Mouse (Mus musculus): ENCODE data around the gene Lrr1.

DNA sequence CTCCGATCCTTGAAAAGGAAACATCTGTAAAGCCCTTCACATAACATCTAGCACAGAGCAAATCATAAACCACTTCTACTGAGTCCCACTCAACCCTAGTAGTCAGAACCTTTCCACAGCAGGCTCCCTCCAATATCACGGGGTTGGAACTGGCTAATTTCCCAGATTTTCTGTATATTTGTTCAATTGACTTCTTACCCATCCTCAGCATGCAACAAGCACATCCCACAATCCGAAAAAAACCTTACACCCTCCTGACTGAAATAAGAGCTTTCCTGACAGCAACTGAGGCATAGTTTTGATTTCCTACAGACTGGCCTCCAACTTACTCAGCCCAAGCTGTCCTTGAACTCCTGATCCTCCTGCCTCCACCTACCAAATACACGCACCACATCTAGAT lies 12.2 kb upstream of the Lrr1 start:
- no peak for TF ChIP-seq POLR2A (IDR thresholded peaks at IDR 0.05; ENCODE audit: borderline replicate concordance, insufficient read depth, low read length)
- no peak for TF ChIP-seq CTCF (IDR thresholded peaks at IDR 0.05; ENCODE audit: borderline replicate concordance, insufficient read depth, low read depth, low read length)
